Mouse (Mus musculus) left cerebral cortex, adult 9 months (tissue): ENCODE results near the gene Erich6b.

Experiments
- DNase-seq, 2 experiments: peaks; one replicate each; pipeline ENCODE4 v3.0.0; 2022; ENCODE audit warnings: low spot score in 2 of 2

The Erich6b gene

GRCm38 (mm10) chr14:75707771-75708170, 65.7 kb downstream of the Erich6b start:
- no peak for DNase-seq

GRCm38 (mm10) chr14:75708986-75709385, 66.9 kb downstream of the Erich6b start:
- no peak for DNase-seq

GRCm38 (mm10) chr14:75711731-75712130, 69.7 kb downstream of the Erich6b start:
- no peak for DNase-seq

- DNase-seq = no peak
Observed at GRCm38 (mm10) chr14:75712687-75713086, 70.6 kb downstream of the Erich6b start.

GRCm38 (mm10) chr14:75713661-75714060, 71.6 kb downstream of the Erich6b start:
- DNase-seq = no peak

- no peak for DNase-seq
Observed at GRCm38 (mm10) chr14:75716410-75716809, 74.4 kb downstream of the Erich6b start.
